ENCODE assay signal across 8 mouse cellular contexts in genomic region chr15:11380087-11380530, GRCm38 (mm10). TPM values are rescaled to one million over a fixed set of nuclear protein-coding genes. Genes with fewer than 3 reads are reported as not detected.
DNase-seq lines count a peak whose midpoint lies in the region; ATAC-seq and TF ChIP-seq lines count a peak whose summit lies in the region.

No protein-coding gene starts in this region.

- H3K9me3 ChIP-seq in intestine, postnatal 0 days (ENCODE audit: control insufficient read depth), result no peaks in the 10 kb centered on the region
- H3K9me3 ChIP-seq in neural tube, embryonic 15.5 days (replicated peaks), result no peaks in the 10 kb centered on the region

- no peak overlapping the region for H3K4me3 ChIP-seq in lung, adult 2 months (replicated peaks; ENCODE audit: extremely low read depth, low read depth, low read length)
- no peak overlapping the region for H3K4me3 ChIP-seq in intestine, postnatal 0 days (ENCODE audit: low read depth, low read length)
- H3K4me3 ChIP-seq in neural tube, embryonic 15.5 days (replicated peaks), result no peak overlapping the region

- TF ChIP-seq CTCF in lung, adult 2 months (IDR thresholded peaks at IDR 0.05; ENCODE audit: insufficient read depth, low read length), result 0 out of 2 replicates have a peak, but pooled peaks have one; percentile 3
- TF ChIP-seq CTCF in intestine, postnatal 0 days (IDR thresholded peaks at IDR 0.05; ENCODE audit: low read depth), result peak; percentile 83

- H3K9ac ChIP-seq in intestine, postnatal 0 days (ENCODE audit: low read depth, low read length), result no peak overlapping the region
- H3K9ac ChIP-seq in neural tube, embryonic 15.5 days (replicated peaks), result no peak overlapping the region

- H3K36me3 ChIP-seq in intestine, postnatal 0 days (ENCODE audit: control insufficient read depth, insufficient read depth), result peaks cover 14% of the 10 kb centered on the region
- H3K36me3 ChIP-seq in neural tube, embryonic 15.5 days, result peaks cover 21% of the 10 kb centered on the region

- intact Hi-C loops in gastrocnemius, postnatal 36 days (cut with DNase I), result loop anchor here (2.0 kb wide), 2 partner anchors 343 to 459 kb away; partner anchors contain the start of gene Rxfp3

- no peak for TF ChIP-seq POLR2A in lung, adult 2 months (IDR thresholded peaks at IDR 0.05; ENCODE audit: borderline replicate concordance, extremely low read depth, low read depth, low read length)

- H3K27me3 ChIP-seq in intestine, postnatal 0 days (replicated peaks; ENCODE audit: control insufficient read depth, insufficient read depth, low read length), result no peaks in the 10 kb centered on the region
- H3K27me3 ChIP-seq in neural tube, embryonic 15.5 days (replicated peaks), result no peaks in the 10 kb centered on the region

- H3K4me1 ChIP-seq in lung, adult 2 months (ENCODE audit: control insufficient read depth, insufficient read depth, low read length), result no peaks in the 10 kb centered on the region
- H3K4me1 ChIP-seq in intestine, postnatal 0 days (replicated peaks; ENCODE audit: control insufficient read depth, insufficient read depth, low read length), result no peaks in the 10 kb centered on the region; the same call in 1 of the 2 replicates
- H3K4me1 ChIP-seq in neural tube, embryonic 15.5 days, result 0 out of 2 replicates have a peak, but pooled peaks cover 4% of the 10 kb centered on the region

- DNase-seq in adrenal gland, postnatal 10 days, result peak; percentile 26
- DNase-seq in adrenal gland, postnatal 25 days, result no peak
- DNase-seq in lung, adult 2 months, result no peak
- no peak for DNase-seq in lung, postnatal 4 days
- peak; percentile 30 for DNase-seq in embryo, embryonic 9.5 days (ENCODE audit: extremely low spot score)
- no peak for DNase-seq in gastrocnemius, postnatal 36 days

- 43% methylated on average over 8 of the region's 8 CpGs for WGBS in lung, adult 2 months
- 48% methylated on average over 8 of the region's 8 CpGs for WGBS in intestine, postnatal 0 days
- 42% methylated on average over 8 of the region's 8 CpGs for WGBS in neural tube, embryonic 15.5 days

- peak; percentile 38; the same call in 1 of the 2 replicates for ATAC-seq in intestine, postnatal 0 days
- peak; percentile 75; the same call in 1 of the 2 replicates for ATAC-seq in neural tube, embryonic 15.5 days (ENCODE audit: low FRiP score)

- no peak overlapping the region for H3K4me2 ChIP-seq in intestine, postnatal 0 days (replicated peaks; ENCODE audit: low read depth)
- no peak overlapping the region for H3K4me2 ChIP-seq in neural tube, embryonic 15.5 days

- no peak overlapping the region for H3K27ac ChIP-seq in intestine, postnatal 0 days (ENCODE audit: low read depth, low read length)
- no peak overlapping the region for H3K27ac ChIP-seq in neural tube, embryonic 15.5 days (replicated peaks)

RNA-seq across cellular contexts. Expression of gene Tars, which starts 19.4 kb away (rescaled TPM):
- total RNA-seq in adrenal gland, postnatal 10 days (2021), result 10 to 100 TPM; 43.4 to 43.6 TPM
- total RNA-seq in adrenal gland, postnatal 25 days (2021), result 44.7 and 66.2 TPM in 2 replicates
- polyA plus RNA-seq in lung, adult 2 months (2012; rRNA removed), result 8.7 and 13.0 TPM in 2 replicates
- 29.1 and 31.6 TPM in 2 replicates for polyA plus RNA-seq in intestine, postnatal 0 days (2015; fragmentation: Nextera tagmentation; extraction: Ambion mirVana)
- 41.1 and 48.6 TPM in 2 replicates for polyA plus RNA-seq in neural tube, embryonic 15.5 days (2015; fragmentation: Nextera tagmentation; extraction: Ambion mirVana)
- 10 to 100 TPM; 24.5 to 27.3 TPM for total RNA-seq in gastrocnemius, postnatal 36 days (2021)

Comparison
In these comparisons a context has a peak if more than half of its experiments do, and no peak if none do; other contexts are left out.
1. DNase-seq: peak in adrenal gland, postnatal 10 days (single experiment) and embryo, embryonic 9.5 days (single experiment); none in adrenal gland, postnatal 25 days (single experiment), lung, adult 2 months (single experiment), lung, postnatal 4 days (0 of 2) and gastrocnemius, postnatal 36 days (0 of 2).